Mouse (Mus musculus) activated CD4-positive, CD25-positive, alpha-beta regulatory T cell, adult 4 months (primary cell): Measurements from ENCODE around the gene Nr2f6. TPM values are rescaled to one million over a fixed set of nuclear protein-coding genes. Genes with fewer than 3 reads are reported as not detected.
"Not testable (repeated sequence)": the region's sequence is repeated elsewhere in the genome, so short reads cannot be mapped to it uniquely, and the experiment has no call there.

Source experiments
- ATAC-seq: one replicate; pipeline ENCODE4 v1.8.0; 2017
- polyA plus RNA-seq, 2 experiments: library from polyadenylated mRNA; unstranded; fragments of 100-300 nt; shearing (Covaris generic); gene quantifications; one replicate each; pipeline ENCODE4 v1.2.1; 2017

The Nr2f6 gene
- polyA plus RNA-seq, 2 experiments from 2014 or later = 0.45 TPM; not detected in 1

- peak; percentile 70 for ATAC-seq
These were observed 14.8 kb downstream of the Nr2f6 start, which contains the start of gene Use1 for GRCm38 (mm10) chr8:71366771-71367528. Use1 (plus strand) TSS chr8:71366848.

GRCm38 (mm10) chr8:71358026-71358425 lies 23.7 kb downstream of the Nr2f6 start:
- ATAC-seq = no peak

GRCm38 (mm10) chr8:71351520-71351919 lies 30.2 kb downstream of the Nr2f6 start:
- no peak for ATAC-seq

- ATAC-seq = no peak
These were observed 30.6 kb downstream of the Nr2f6 start for GRCm38 (mm10) chr8:71351117-71351516.

GRCm38 (mm10) chr8:71346581-71346980 lies 35.2 kb downstream of the Nr2f6 start:
- ATAC-seq = no peak

- ATAC-seq = no peak
These were observed 41.1 kb downstream of the Nr2f6 start for GRCm38 (mm10) chr8:71340625-71341024.

- ATAC-seq = not testable (repeated sequence)
These were observed 43.9 kb downstream of the Nr2f6 start for GRCm38 (mm10) chr8:71337834-71338233.

GRCm38 (mm10) chr8:71324848-71325247 lies 56.9 kb downstream of the Nr2f6 start:
- ATAC-seq = peak; percentile 52

Other genes with a start within 250 kb of the Nr2f6 start
- 10 to 100 TPM; 18.3 to 18.5 TPM for gene Myo9b, start 109.2 kb downstream of the Nr2f6 start, polyA plus RNA-seq
- 10 to 100 TPM; 27.3 to 35.0 TPM for gene Haus8, start 109.0 kb downstream of the Nr2f6 start, polyA plus RNA-seq
- gene Use1, start 15.1 kb downstream of the Nr2f6 start, polyA plus RNA-seq = 100 to 1,000 TPM; 302 to 322 TPM
- 1 to 10 TPM; 3.7 to 4.9 TPM for gene Ocel1, start 10.7 kb downstream of the Nr2f6 start, polyA plus RNA-seq
- under 1 TPM in 1 of 2 experiments, not detected in 1; 0.28 TPM for gene Ushbp1, start 13.8 kb upstream of the Nr2f6 start, polyA plus RNA-seq
- gene Babam1, start 14.9 kb upstream of the Nr2f6 start, polyA plus RNA-seq = 10 to 100 TPM; 59.2 to 67.9 TPM
- gene Ankle1, start 24.1 kb upstream of the Nr2f6 start, polyA plus RNA-seq = 1 to 10 TPM; 1.7 to 2.4 TPM
- 10 to 100 TPM; 24.7 to 29.0 TPM for gene Abhd8, start 81.7 kb upstream of the Nr2f6 start, polyA plus RNA-seq
- 100 to 1,000 TPM in 1 of 2 experiments, 10 to 100 TPM in 1; 70.3 to 101 TPM for gene Mrpl34, start 83.0 kb upstream of the Nr2f6 start, polyA plus RNA-seq
- 10 to 100 TPM; 26.8 to 30.6 TPM for gene Dda1, start 87.2 kb upstream of the Nr2f6 start, polyA plus RNA-seq
- gene Ano8, start 104.0 kb upstream of the Nr2f6 start, polyA plus RNA-seq = under 1 TPM in 1 of 2 experiments, not detected in 1; 0.24 TPM
- 1 to 10 TPM; 3.9 to 5.1 TPM for gene Gtpbp3, start 106.1 kb upstream of the Nr2f6 start, polyA plus RNA-seq
- gene Plvap, start 129.8 kb upstream of the Nr2f6 start, polyA plus RNA-seq = not detected
- gene Ccdc194, start 143.8 kb upstream of the Nr2f6 start, polyA plus RNA-seq = not detected
- gene Bst2, start 155.5 kb upstream of the Nr2f6 start, polyA plus RNA-seq = 100 to 1,000 TPM in 1 of 2 experiments, 10 to 100 TPM in 1; 40.2 to 113 TPM
- 10 to 100 TPM; 59.3 to 71.7 TPM for gene Mvb12a, start 161.0 kb upstream of the Nr2f6 start, polyA plus RNA-seq
- 1 to 10 TPM in 1 of 2 experiments, under 1 TPM in 1; 0.99 to 1.7 TPM for gene Tmem221, start 176.9 kb upstream of the Nr2f6 start, polyA plus RNA-seq
- under 1 TPM in 1 of 2 experiments, not detected in 1; 0.15 TPM for gene Nxnl1, start 184.6 kb upstream of the Nr2f6 start, polyA plus RNA-seq
- 1 to 10 TPM; 4.4 to 8.9 TPM for gene Slc27a1, start 186.9 kb upstream of the Nr2f6 start, polyA plus RNA-seq
- gene Pgls, start 210.2 kb upstream of the Nr2f6 start, polyA plus RNA-seq = 10 to 100 TPM; 77.4 to 87.4 TPM
- 1 to 10 TPM; 1.9 to 3.9 TPM for gene Fam129c, start 215.7 kb upstream of the Nr2f6 start, polyA plus RNA-seq
- gene Colgalt1, start 229.0 kb upstream of the Nr2f6 start, polyA plus RNA-seq = 10 to 100 TPM; 10.5 to 11.4 TPM